Mouse (Mus musculus) cerebellum, adult 18-20 months (tissue): ENCODE measurements around the gene Hapln3.

Source experiments
- DNase-seq, 2 experiments: peaks; one replicate each; pipeline ENCODE4 v3.0.0; 2021

Gene Hapln3

DNA sequence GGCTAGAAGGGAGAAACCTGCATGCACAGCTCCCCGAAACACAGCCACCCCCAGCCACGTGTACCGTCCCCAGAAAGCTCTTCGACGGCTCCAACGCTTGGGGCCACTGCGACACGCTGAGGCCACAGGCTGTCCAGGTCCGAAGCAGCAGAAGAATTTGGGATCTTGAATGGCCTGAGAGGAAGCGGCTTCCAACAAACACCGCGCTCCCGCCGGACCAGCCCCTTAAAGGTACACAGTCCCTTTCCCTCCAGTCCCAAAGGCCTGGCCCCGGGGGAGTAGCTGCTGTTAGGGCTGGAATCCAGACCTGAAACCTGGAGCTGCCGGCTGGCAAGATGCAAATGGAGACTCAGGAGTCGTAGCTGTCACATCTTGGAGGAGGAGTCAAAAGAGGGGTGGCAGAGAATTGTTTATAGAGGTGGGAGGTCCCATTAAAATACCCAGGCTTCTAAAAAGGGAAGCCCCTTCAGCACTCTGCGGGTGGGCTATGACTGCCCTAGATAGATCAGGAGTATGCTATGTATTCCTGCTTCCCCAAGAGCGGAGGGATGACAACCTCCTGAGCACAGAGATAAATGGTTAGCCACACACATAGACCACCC is at the start of gene Hapln3:
Gene Hapln3 (minus strand): TSS at position 176 of the 602 bp plus-strand sequence.
- DNase-seq, result no peak

DNA sequence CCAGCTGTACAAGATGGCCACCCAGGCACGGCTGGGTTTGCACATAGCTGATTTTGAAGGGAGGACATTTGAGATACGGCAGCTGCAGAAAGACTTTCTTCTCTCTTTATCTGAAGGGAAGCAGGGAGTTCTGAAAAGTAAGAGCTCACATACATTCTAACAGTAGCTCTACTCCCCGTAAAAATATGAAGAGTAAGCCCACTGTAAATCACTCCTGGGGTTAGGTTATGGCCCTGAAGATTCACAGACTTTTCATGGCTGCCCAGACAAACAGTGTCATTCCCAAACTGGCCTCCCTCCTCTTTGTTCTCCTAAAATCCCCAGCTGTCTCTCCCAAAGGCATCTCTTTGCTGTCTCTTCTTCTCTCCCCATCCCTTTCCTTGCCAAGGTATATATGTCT is 43.0 kb upstream of the Hapln3 start:
- DNase-seq, result no peak

DNA sequence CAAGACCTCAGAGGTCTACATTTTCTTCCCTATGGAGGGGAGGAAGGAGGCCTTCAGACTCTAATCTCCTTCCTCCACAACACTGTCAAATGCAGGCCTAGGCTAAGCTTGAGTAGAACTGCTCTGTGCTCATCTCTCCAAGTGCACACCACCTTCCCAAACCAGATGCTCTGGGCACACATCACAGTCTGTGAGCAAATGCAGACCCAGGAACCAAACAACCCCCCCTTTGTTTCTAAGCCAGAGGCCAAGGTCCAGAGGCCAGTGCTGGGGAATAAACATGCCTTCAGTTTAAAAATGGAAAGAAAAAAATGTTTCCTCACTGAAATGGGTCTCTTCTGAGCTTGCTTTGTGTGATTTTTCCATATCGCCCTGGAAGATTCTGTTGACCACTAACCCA is 41.0 kb upstream of the Hapln3 start:
- no peak for DNase-seq

GRCm38 (mm10) chr7:79167006-79167562 is 36.3 kb upstream of the Hapln3 start:
- DNase-seq, result no peak

DNA sequence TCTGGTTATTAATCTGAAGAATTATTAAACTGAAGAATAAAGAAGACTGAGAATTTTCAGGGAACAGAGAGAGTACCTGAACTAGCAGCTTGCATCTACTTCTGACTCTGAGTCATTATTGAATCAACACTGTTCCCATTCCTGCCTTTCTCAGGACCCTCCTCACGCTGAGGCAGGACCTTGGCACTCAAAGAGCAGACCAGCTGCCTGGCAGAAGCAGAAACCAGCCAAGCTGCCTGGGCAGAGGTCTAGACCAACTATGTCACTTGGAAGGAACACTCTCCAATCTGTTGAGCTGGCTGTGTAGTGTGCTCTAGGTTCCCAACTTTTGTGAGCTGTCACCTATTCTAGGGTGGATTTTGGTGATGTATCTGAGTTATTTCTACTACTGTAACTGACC is 28.6 kb upstream of the Hapln3 start:
- no peak for DNase-seq

- no peak for DNase-seq
Observed at GRCm38 (mm10) chr7:79149522-79149921, 18.7 kb upstream of the Hapln3 start.

DNA sequence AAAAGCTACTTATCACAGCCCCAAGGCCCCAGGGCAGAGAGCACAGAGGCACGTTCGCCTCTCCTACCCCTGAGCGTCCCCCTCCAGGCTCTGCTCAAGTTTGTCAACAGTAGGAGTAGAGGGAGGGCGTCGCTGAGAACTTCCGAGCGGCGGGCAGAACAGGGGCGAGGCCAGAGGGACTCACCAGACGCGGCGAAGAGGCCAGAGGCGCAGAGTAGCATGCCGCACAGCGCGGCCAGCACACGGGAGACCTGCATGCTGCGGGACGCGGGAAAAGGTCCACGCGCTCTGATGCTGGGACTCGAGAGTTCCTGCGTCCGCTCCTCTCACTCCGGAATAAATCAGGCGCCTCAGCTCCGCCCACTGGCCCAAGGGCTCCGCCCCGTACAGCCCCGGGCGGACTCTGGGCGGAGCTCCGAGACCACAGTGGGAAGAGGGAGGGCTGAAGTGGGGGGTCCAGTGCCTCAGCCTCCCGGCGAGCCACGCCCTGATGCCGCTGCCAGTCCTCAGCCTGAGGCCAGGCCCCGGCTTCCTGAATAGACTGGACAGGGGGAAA is 18.0 kb upstream of the Hapln3 start, which contains the start of gene Mfge8:
Gene Mfge8 (minus strand): TSS at position 350 of the 556 bp plus-strand sequence.
- DNase-seq, result peak; percentile 32 to 49

DNA sequence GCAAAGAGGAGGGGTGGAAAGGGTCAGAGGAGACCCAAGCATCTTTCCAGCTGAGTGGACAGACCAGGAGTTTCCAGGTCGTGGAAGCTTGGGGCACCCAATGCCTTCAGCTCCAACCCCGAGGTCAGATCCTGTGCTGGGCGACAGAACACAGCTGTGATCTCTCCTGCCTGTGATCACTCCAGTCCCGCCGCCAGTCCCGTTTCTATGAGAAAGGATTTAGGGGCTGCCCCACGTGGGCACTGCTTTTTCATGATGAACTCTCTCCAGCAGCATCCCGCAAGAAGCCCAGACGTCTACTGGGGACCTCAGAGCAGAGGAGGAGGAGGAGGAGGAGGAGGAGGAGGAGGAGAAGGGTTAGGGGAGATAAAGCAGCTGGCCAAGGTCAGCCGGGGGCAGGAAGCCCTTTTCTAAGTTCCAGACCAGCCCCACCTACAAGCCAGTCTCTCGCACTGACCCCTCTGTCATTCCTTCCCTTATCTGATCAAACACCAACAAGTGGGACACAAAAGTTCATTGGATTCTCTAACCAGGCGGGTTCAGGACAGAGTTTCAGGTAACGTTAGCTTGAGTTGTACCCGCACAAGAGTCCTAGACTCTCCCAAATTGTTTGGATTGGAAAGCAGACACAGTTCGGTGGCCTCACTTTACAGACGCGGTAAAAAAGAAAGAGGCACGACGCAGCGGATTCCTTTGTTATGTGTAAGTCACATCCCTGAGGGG is 17.3 kb upstream of the Hapln3 start:
- no peak for DNase-seq

- no peak for DNase-seq
Observed at GRCm38 (mm10) chr7:79147011-79147837, 16.4 kb upstream of the Hapln3 start.

DNA sequence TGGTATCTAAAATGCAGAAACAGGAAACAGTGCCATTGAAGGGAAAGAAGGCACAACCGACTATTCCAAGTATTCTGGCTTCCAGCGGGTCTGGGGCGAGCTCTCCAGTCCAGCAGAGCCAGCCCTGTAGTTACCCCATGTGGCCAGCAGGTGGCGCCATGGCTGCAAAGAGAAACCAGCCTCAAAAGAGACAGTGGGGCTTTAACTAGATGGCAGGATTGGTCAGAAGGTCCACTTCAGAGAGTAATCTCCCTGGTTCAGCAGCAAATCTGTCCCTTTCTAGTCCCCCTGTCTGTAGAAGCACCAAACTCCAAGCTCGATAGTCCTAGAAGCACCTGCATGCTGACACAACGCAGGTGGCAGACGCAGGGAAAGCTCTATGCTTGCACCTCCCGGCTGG is 10.1 kb upstream of the Hapln3 start:
- peak; percentile 68 to 83 for DNase-seq

- DNase-seq, result no peak
Observed at GRCm38 (mm10) chr7:79139891-79140591, 9.2 kb upstream of the Hapln3 start.

DNA sequence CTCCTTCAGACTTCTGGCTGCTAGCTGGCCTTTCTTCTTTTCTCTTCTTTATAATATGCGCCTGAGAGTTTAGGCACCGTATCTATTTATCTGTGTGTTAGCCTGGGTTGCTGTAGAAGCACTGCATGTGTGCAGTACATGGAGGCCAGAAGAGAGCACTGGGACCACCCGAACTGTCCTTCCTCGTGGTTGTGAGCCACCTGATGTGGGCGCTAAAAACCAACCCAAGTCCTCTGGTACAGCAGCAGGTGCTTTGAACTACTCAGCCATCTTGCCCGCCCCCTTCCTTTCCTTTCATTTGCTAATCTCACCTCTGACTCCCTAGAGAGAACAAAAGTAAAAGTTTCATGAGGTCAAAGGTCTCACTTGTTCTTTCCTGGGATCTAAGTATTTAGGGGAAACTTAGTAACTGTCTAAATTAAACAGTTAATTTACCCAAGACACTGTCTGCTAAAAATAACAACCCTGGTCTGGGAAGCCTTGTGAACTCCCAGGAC is 8.6 kb upstream of the Hapln3 start:
- DNase-seq, result no peak

DNA sequence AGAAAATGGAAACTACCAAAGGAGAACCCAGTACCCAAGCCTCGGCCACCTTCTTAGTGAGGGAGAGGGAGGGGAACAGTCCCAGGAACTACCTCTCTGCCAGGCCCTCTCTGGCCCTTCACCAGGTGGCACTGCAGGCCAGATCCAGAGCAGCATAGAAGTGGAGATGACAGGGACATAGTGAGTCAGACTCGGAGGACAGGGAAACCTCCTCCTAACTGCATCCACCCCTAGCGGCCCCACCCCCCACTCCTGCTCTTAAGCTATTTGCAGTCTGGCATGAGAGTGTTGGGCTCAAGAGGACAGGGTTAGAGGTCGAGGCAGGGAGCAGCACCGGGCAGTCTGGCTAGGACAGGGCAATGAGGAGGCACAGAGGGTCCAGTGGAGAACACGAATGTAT is 2.6 kb upstream of the Hapln3 start:
- no peak for DNase-seq

GRCm38 (mm10) chr7:79130385-79130784 is 433 bp downstream of the Hapln3 start:
- no peak for DNase-seq

DNA sequence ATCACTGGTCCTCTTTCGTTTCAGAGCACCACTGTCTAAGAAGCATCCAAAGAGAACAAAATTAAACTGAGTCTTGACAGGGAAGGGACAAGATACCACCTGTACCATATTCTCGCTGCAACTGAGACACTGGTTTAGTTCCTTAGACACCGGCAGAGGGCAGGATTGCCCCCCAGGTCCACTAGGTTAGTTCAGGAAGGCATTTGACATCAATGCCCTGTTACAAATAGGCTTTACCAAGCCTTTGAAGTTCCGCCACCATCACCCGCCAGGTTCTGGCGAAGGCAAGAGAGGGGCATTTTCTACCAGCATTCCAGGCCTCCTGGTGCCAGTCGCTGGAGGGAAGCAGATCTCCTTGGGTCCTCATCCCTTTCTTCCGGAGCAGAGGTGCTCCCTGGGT is 935 bp downstream of the Hapln3 start:
- DNase-seq, result no peak

GRCm38 (mm10) chr7:79123465-79123864 is 7.4 kb downstream of the Hapln3 start:
- no peak for DNase-seq

DNA sequence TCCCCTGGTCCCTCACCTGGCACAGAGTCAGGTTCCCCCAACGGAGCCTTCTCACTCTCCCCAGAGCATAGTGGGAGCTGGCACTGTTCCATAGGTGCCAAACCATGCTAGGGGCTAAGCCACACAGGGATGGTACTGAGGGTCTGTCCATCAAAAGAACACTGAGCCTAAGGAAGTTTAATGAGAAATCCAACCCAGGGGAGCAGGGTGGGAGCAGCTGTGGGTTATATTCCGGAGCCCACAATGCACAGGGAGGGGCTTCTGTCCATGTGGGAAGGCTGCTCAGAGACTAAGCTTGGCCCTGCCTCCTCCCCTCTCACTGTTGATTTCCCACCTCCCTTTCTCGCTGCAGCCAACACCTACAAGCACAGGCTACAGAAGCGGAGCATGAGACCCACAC is 17.0 kb downstream of the Hapln3 start:
- no peak for DNase-seq

- no peak for DNase-seq
Observed at GRCm38 (mm10) chr7:79096492-79096891, 34.3 kb downstream of the Hapln3 start.

DNA sequence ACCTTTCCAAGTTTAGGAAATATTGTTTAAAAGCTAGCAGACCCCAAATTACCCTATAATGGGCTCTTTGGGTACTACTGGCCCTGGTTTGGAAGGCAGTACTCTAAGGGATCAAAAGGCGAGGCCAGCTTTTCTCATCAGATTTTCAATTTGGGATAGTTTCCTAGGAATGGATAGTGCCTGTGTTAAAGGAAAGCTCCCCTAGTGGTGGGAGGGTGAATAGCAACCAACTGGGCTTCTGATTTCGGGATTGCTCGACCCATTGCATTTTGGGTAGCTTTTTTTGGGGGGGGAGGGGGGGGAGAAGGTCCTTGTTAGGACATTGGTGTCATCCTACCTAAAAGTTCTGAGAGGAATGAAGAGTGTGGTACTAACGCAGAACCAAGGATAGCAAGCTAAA is 41.7 kb downstream of the Hapln3 start:
- peak; percentile 33 to 34 for DNase-seq

DNA sequence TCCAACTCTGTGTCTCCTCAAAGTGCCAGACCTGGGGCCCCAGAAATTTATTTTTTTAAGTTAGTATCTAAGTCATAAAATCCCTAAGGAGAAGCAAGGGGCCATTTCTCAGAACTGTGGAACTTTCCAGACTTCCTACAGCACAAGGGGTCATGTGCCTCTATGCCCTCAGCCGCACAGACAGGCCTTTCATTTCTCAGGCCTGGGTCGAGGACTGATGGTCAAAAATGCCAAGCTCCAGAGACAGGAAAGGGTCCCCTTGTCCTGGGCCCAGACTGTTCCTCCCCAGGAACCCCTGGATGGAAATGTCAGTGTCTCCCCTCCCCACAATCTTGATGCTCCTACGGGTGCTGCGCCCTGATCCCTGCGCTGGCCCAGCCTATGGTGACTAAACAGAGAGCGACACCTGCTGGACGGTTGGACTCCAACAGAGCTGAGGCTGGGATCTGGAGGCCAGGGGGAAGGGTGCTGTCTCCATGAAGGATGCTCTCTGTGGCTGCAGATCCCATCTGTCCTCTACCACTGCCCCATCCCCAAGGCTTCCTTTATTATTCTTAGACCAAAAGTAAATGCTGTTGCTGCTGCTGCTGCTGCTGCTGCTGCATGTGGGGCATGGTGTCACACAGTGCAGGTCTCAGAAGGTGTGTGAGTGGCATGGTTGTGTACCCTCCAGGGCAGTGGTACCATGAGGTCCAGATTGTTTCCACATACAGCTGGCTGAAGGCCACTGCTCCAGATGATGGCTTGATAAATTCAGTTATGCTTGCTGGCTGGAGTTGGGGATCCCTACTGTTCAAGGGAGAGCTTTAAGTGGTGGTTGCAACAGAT is 50.0 kb downstream of the Hapln3 start:
- peak; percentile 30 to 48 for DNase-seq

- DNase-seq, result no peak
Observed at GRCm38 (mm10) chr7:79079212-79079611, 51.6 kb downstream of the Hapln3 start.
